Mouse (Mus musculus) G1E (cell line): ENCODE results near the gene Anxa4. TPM values are rescaled to one million over a fixed set of nuclear protein-coding genes. Genes with fewer than 3 reads are reported as not detected.

ENCODE experiments used
- ATAC-seq: 2 replicates; pipeline ENCODE4 v1.8.0; 2016; ENCODE audit warnings: mild to moderate bottlenecking; ENCODE audit not compliant: insufficient number of reproducible peaks, poor library complexity, low FRiP score, severe bottlenecking; ENCODE audit errors: extremely low read depth
- DNase-seq: peaks from one replicate; pipeline ENCODE4 v3.0.0; 2012; ENCODE audit warnings: low spot score
- H3K27me3 ChIP-seq: 2 replicates; pipeline ENCODE4 v1.6.1; 2012; ENCODE audit warnings: mild to moderate bottlenecking, low read length, inconsistent platforms; ENCODE audit not compliant: insufficient read depth
- H3K36me3 ChIP-seq: replicated peaks from 2 replicates; pipeline ENCODE3; 2012; ENCODE audit warnings: mild to moderate bottlenecking, inconsistent platforms
- H3K4me1 ChIP-seq: 2 replicates; pipeline ENCODE4 v1.6.1; 2012; ENCODE audit warnings: low read depth, low read length, inconsistent platforms, mixed read lengths; ENCODE audit not compliant: insufficient read depth
- H3K4me3 ChIP-seq: 2 replicates; pipeline ENCODE4 v1.5.1; 2012; ENCODE audit warnings: low read depth, mild to moderate bottlenecking, inconsistent platforms, low read length, moderate library complexity, mixed read lengths
- H3K9me3 ChIP-seq: replicated peaks from 2 replicates; pipeline ENCODE4 v1.6.1; 2012; ENCODE audit warnings: inconsistent platforms
- CTCF ChIP-seq: IDR thresholded peaks from 2 replicates; pipeline ENCODE4 v1.5.1; 2012; ENCODE audit warnings: low read depth, low read length, inconsistent platforms, mixed read lengths
- GATA1 ChIP-seq: IDR thresholded peaks from 2 replicates; pipeline ENCODE4 v1.6.1; 2012; ENCODE audit warnings: borderline replicate concordance, low read length, inconsistent platforms, mixed read lengths
- GATA2 ChIP-seq: IDR thresholded peaks from 2 replicates; pipeline ENCODE4 v1.6.1; 2012; ENCODE audit warnings: low read depth, low read length, inconsistent platforms, borderline replicate concordance
- POLR2AphosphoS5 ChIP-seq: IDR thresholded peaks from 2 replicates; pipeline ENCODE4 v1.6.1; 2012; ENCODE audit warnings: low read depth, low read length, inconsistent platforms; ENCODE audit not compliant: insufficient replicate concordance
- TAL1 ChIP-seq: conservative IDR thresholded peaks from 2 replicates; pipeline ENCODE4 v1.6.1; 2012; ENCODE audit warnings: low read depth, low read length, inconsistent platforms, mixed read lengths
- polyA plus RNA-seq: library from polyadenylated mRNA; stranded (reverse); fragments of >175 nt; gene quantifications from 2 replicates; pipeline ENCODE4 v1.2.3, GENCODE M21; 2012
- total RNA-seq, 2 experiments: library from RNA; stranded (forward) in 1 of 2; stranded (reverse) in 1 of 2; fragments of 200-1000 nt in 1 of 2; fragments of >200 nt in 1 of 2; fragmentation: Nextera tagmentation in 1 of 2; gene quantifications; 2 replicates each; pipeline ENCODE4 v1.2.3; 2014 to 2017

Gene Anxa4
- total and polyA plus RNA-seq, 3 experiments, result 1.0 to 15.6 (median 3.5) TPM

DNA sequence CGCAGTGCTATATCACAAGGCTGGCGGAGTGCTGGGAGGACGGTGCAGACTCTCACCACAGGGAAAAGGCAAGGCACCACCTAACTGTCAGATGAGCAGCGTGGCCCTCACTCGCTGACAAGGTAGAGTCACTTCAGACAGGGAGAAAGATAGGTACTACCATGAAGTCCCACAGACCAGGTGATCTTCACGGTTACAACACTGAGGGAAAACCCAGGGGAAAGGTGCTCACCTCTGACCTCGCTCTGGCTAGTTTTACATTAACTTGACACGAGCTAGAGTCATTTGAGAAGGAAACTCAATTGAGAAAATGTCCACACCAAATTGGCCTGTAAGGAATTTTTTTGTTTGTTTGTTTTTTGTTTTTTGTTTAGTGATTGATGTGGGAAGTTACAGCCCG, 90.8 kb downstream of the Anxa4 start:
- Histone ChIP-seq H3K4me3 (no peak overlapping the region), H3K27me3 (no peaks in the 10 kb centered on the region), H3K36me3 (peaks cover 81% of the 10 kb centered on the region), H3K4me1 (no peaks in the 10 kb centered on the region), H3K9me3 (no peaks in the 10 kb centered on the region)
- ATAC-seq, result no peak
- TF ChIP-seq GATA1 (no peak), GATA2 (no peak), POLR2AphosphoS5 (no peak), CTCF (no peak), TAL1 (no peak)
- DNase-seq, result no peak

- no peak overlapping the region for H3K4me3 ChIP-seq
- H3K36me3 ChIP-seq, result peaks cover 82% of the 10 kb centered on the region
- H3K4me1 ChIP-seq, result no peaks in the 10 kb centered on the region
- no peak for ATAC-seq
- TF ChIP-seq CTCF (no peak), GATA1 (no peak), TAL1 (no peak)
- H3K9me3 ChIP-seq, result no peaks in the 10 kb centered on the region
- DNase-seq, result no peak
- no peaks in the 10 kb centered on the region for H3K27me3 ChIP-seq
Measured at GRCm38 (mm10) chr6:86697903-86698302, 95.5 kb downstream of the Anxa4 start.

DNA sequence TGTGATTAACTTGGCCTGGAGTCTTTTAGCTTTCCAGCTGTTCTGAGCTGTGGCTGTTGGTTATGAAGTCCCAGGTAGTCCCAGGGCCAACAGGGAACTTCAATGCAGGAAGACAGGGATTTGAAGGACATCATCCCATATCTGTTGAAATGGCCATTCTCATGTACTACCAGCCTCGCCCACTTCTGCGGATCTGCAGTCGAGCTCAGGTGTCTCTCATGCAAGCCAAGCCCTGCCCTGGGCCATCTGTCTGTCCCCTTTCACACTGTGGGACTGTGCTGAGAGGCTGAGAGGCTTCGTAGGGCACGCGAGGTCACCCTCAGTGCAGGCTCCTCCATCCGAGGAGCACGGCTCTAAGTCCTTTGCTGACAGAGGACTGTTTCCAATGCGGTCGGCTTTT, 97.2 kb downstream of the Anxa4 start:
- no peaks in the 10 kb centered on the region for H3K9me3 ChIP-seq
- H3K4me1 ChIP-seq, result no peaks in the 10 kb centered on the region
- DNase-seq (no peak), ATAC-seq (no peak)
- H3K36me3 ChIP-seq, result peaks cover 69% of the 10 kb centered on the region
- TF ChIP-seq TAL1 (no peak), GATA1 (no peak), CTCF (no peak), GATA2 (no peak), POLR2AphosphoS5 (no peak)
- no peak overlapping the region for H3K4me3 ChIP-seq
- H3K27me3 ChIP-seq, result no peaks in the 10 kb centered on the region

DNA sequence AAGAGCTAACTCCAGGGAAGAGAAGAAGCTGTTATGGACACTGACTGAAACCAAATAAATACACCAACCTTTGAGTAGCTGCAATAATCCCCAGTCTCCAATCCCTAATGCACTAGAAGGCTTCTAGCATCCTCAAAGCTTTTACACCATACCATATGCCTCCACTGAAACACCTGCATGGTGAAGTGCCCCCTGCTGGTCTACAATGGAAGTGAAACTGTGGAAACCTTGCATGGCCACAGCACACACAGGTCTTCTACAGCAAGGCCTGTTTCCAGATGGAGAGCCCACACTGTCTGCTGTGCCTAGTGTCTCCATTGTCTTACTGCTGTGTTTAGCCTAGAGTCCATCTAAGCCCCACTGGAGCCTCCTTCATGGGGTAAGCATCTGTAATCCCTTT, 98.9 kb downstream of the Anxa4 start:
- TF ChIP-seq POLR2AphosphoS5, result no peak
- peak; percentile 80 for TF ChIP-seq CTCF
- TF ChIP-seq GATA1, result no peak
- Histone ChIP-seq H3K36me3 (peaks cover 67% of the 10 kb centered on the region), H3K4me3 (no peak overlapping the region), H3K9me3 (no peaks in the 10 kb centered on the region), H3K27me3 (no peaks in the 10 kb centered on the region), H3K4me1 (peaks cover 6% of the 10 kb centered on the region; the same call in 1 of the 2 replicates)
- no peak for DNase-seq
- ATAC-seq, result no peak

GRCm38 (mm10) chr6:86689671-86690070, 103.7 kb downstream of the Anxa4 start:
- TF ChIP-seq GATA1 (no peak), POLR2AphosphoS5 (no peak), TAL1 (no peak), GATA2 (no peak), CTCF (no peak)
- DNase-seq (no peak), ATAC-seq (no peak)
- H3K36me3 ChIP-seq, result peaks cover 39% of the 10 kb centered on the region
- H3K27me3 ChIP-seq, result no peaks in the 10 kb centered on the region
- peaks cover 14% of the 10 kb centered on the region for H3K4me1 ChIP-seq
- no peaks in the 10 kb centered on the region for H3K9me3 ChIP-seq
- H3K4me3 ChIP-seq, result no peak overlapping the region

- DNase-seq (no peak), ATAC-seq (no peak)
- peaks cover 35% of the 10 kb centered on the region for H3K36me3 ChIP-seq
- no peak overlapping the region for H3K4me3 ChIP-seq
- H3K27me3 ChIP-seq, result no peaks in the 10 kb centered on the region
- TF ChIP-seq CTCF (no peak), POLR2AphosphoS5 (no peak), GATA1 (no peak), TAL1 (no peak), GATA2 (no peak)
- H3K9me3 ChIP-seq, result no peaks in the 10 kb centered on the region
- peaks cover 28% of the 10 kb centered on the region for H3K4me1 ChIP-seq
Measured at GRCm38 (mm10) chr6:86686971-86687370, 106.4 kb downstream of the Anxa4 start.

Other genes starting within 250 kb of the Anxa4 start
- gene Asprv1, start 165.4 kb downstream of the Anxa4 start, total RNA-seq (2014; fragmentation: Nextera tagmentation), result not detected in 2 replicates
- gene Asprv1, start 165.4 kb downstream of the Anxa4 start, total RNA-seq (2017), result 0.23 and 0.33 TPM in 2 replicates
- not detected in 2 replicates for gene Asprv1, start 165.4 kb downstream of the Anxa4 start, polyA plus RNA-seq
- gene Mxd1, start 124.4 kb downstream of the Anxa4 start, total RNA-seq (2014; fragmentation: Nextera tagmentation), result 47.4 and 72.4 TPM in 2 replicates
- 104 and 116 TPM in 2 replicates for gene Mxd1, start 124.4 kb downstream of the Anxa4 start, total RNA-seq (2017)
- gene Mxd1, start 124.4 kb downstream of the Anxa4 start, polyA plus RNA-seq, result 4.8 and 6.6 TPM in 2 replicates
- 87.0 and 90.8 TPM in 2 replicates for gene Snrnp27, start 109.1 kb downstream of the Anxa4 start, total RNA-seq (2014; fragmentation: Nextera tagmentation)
- gene Snrnp27, start 109.1 kb downstream of the Anxa4 start, total RNA-seq (2017), result 84.4 and 85.9 TPM in 2 replicates
- 167 and 193 TPM in 2 replicates for gene Snrnp27, start 109.1 kb downstream of the Anxa4 start, polyA plus RNA-seq
- gene Gmcl1, start 60.2 kb downstream of the Anxa4 start, total RNA-seq (2014; fragmentation: Nextera tagmentation), result 20.5 and 23.6 TPM in 2 replicates
- 18.3 and 21.3 TPM in 2 replicates for gene Gmcl1, start 60.2 kb downstream of the Anxa4 start, total RNA-seq (2017)
- gene Gmcl1, start 60.2 kb downstream of the Anxa4 start, polyA plus RNA-seq, result 17.6 and 22.7 TPM in 2 replicates
- 181 and 183 TPM in 2 replicates for gene Aak1, start 55.9 kb upstream of the Anxa4 start, total RNA-seq (2014; fragmentation: Nextera tagmentation)
- gene Aak1, start 55.9 kb upstream of the Anxa4 start, total RNA-seq (2017), result 14.6 and 15.8 TPM in 2 replicates
- gene Aak1, start 55.9 kb upstream of the Anxa4 start, polyA plus RNA-seq, result 36.3 and 41.0 TPM in 2 replicates
- 79.6 and 97.1 TPM in 2 replicates for gene Nfu1, start 215.7 kb upstream of the Anxa4 start, total RNA-seq (2014; fragmentation: Nextera tagmentation)
- gene Nfu1, start 215.7 kb upstream of the Anxa4 start, total RNA-seq (2017), result 116 and 126 TPM in 2 replicates
- 112 and 123 TPM in 2 replicates for gene Nfu1, start 215.7 kb upstream of the Anxa4 start, polyA plus RNA-seq
- 195 and 196 TPM in 2 replicates for gene Gfpt1, start 249.3 kb upstream of the Anxa4 start, total RNA-seq (2014; fragmentation: Nextera tagmentation)
- gene Gfpt1, start 249.3 kb upstream of the Anxa4 start, total RNA-seq (2017), result 87.2 and 99.2 TPM in 2 replicates
- 46.1 and 78.7 TPM in 2 replicates for gene Gfpt1, start 249.3 kb upstream of the Anxa4 start, polyA plus RNA-seq